Mouse (Mus musculus) heart, adult 2 months (tissue): ENCODE measurements around the gene Lamp3. TPM values are rescaled to one million over a fixed set of nuclear protein-coding genes. Genes with fewer than 3 reads are reported as not detected.
"Not testable (repeated sequence)": the region's sequence is repeated elsewhere in the genome, so short reads cannot be mapped to it uniquely, and the experiment has no call there.

Source experiments
- DNase-seq, 2 experiments: peaks; one replicate each; pipeline ENCODE4 v3.0.0; 2021
- H3K27ac ChIP-seq: fragments of 200-600 bp; 2 replicates; pipeline ENCODE4 v1.8.1; 2022
- H3K27me3 ChIP-seq: fragments of 200-500 bp; 2 replicates; pipeline ENCODE4 v1.6.1; 2012; ENCODE audit warnings: mild to moderate bottlenecking, low read length, inconsistent platforms, mixed read lengths; ENCODE audit not compliant: control insufficient read depth, insufficient read depth
- H3K36me3 ChIP-seq: fragments of 200-500 bp; 2 replicates; pipeline ENCODE4 v1.6.1; 2012; ENCODE audit warnings: low read length, inconsistent platforms; ENCODE audit not compliant: control insufficient read depth, insufficient read depth
- H3K4me1 ChIP-seq: fragments of 200-500 bp; 2 replicates; pipeline ENCODE4 v1.6.1; 2011; ENCODE audit warnings: low read length; ENCODE audit not compliant: control insufficient read depth, insufficient read depth
- H3K4me3 ChIP-seq: fragments of 200-600 bp; 2 replicates; pipeline ENCODE4 v1.8.1; 2022
- H3K79me2 ChIP-seq: fragments of 200-500 bp; replicated peaks from 2 replicates; pipeline ENCODE4 v1.6.1; 2012; ENCODE audit warnings: mild to moderate bottlenecking, inconsistent platforms, low read length, moderate library complexity, mixed read lengths; ENCODE audit not compliant: control insufficient read depth, insufficient read depth
- H3K9ac ChIP-seq: fragments of 200-500 bp; 2 replicates; pipeline ENCODE4 v1.6.1; 2012; ENCODE audit warnings: low read depth, mild to moderate bottlenecking, control low read depth, inconsistent platforms, low read length, mixed read lengths
- CTCF ChIP-seq: fragments of 200-600 bp; IDR thresholded peaks from 2 replicates; pipeline ENCODE4 v1.8.1; 2022; ENCODE audit warnings: antibody characterized with exemption, mild to moderate bottlenecking, moderate library complexity
- EP300 ChIP-seq: fragments of 200-500 bp; IDR thresholded peaks from 2 replicates; pipeline ENCODE4 v1.6.1; 2011; ENCODE audit warnings: low read depth, low read length, control low read depth; ENCODE audit not compliant: insufficient read depth
- POLR2A ChIP-seq: fragments of 200-500 bp; IDR thresholded peaks from 2 replicates; pipeline ENCODE4 v1.6.1; 2011; ENCODE audit warnings: mild to moderate bottlenecking, low read depth, low read length, control low read depth; ENCODE audit not compliant: insufficient read depth
- WGBS: fragments of 180-500 bp; shearing (Covaris S2); methylation state at CpG from one replicate; pipeline ENCODE4 v1.1.7; 2018; 5-methylcytosine and 5-hydroxymethylcytosine counted together
- intact Hi-C: fragments of 180-260 bp; cut with DNase I; formaldehyde crosslinking; loops from one replicate; pipeline ENCODE4 v1.15.1; 2025
- long read RNA-seq: library from polyadenylated mRNA; stranded (forward); transcript quantifications from one replicate; pipeline ENCODE4 v2.0.0, GENCODE M21; 2021
- polyA plus RNA-seq: library from polyadenylated mRNA; depleted of rRNA; stranded (reverse); fragments of >200 nt; gene quantifications from 2 replicates; pipeline ENCODE4 v1.2.3, GENCODE M21; 2012; rRNA removed
- total RNA-seq, 2 experiments: library from RNA; stranded (reverse); gene quantifications; 2 replicates each; pipeline ENCODE4 v1.2.3; 2021

Gene Lamp3
- total RNA-seq = under 1 TPM in 1 of 2 experiments, not detected in 1; 0.07 TPM
- polyA plus RNA-seq = 0.20 TPM in 1 of 2 replicates, not detected in the other
- long read RNA-seq = 0 reads

DNA sequence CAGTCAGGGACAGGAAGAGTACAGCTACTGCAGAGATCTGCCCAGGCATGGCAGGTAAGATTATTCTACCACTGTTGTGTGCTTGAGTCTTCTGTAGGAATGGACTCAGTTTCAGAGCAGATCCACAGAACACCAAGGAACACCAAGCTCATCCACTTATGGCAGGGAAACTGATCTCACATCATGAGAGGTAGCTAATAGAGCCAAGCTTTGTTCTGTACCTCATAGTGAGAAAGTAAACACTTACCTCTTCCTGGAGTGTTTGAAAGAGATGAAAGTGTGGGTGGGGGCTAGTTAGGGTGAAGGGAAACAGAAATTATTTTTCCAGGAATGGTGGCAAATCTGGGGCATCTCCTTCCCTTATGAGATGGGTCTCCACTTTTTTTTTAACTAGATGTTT lies at the start of gene Lamp3:
Gene Lamp3, minus strand, starts transcription at position 160 of the 400 bp plus-strand sequence.
- intact Hi-C loops = no loop called here
- TF ChIP-seq POLR2A = no peak
- no peak for TF ChIP-seq CTCF
- TF ChIP-seq EP300 = no peak
- no peak within 1 kb of the TSS for H3K27ac ChIP-seq
- no peaks in the 10 kb centered on the region for H3K27me3 ChIP-seq
- DNase-seq = no peak
- no peaks in the 10 kb centered on the region for H3K4me1 ChIP-seq
- no peak within 1 kb of the TSS for H3K9ac ChIP-seq
- H3K36me3 ChIP-seq = no peaks in the 10 kb centered on the region
- no peak within 1 kb of the TSS for H3K4me3 ChIP-seq
- H3K79me2 ChIP-seq = no peaks in the 10 kb centered on the region

- Histone ChIP-seq H3K9ac (no peak overlapping the region), H3K27ac (no peak overlapping the region), H3K79me2 (no peaks in the 10 kb centered on the region), H3K36me3 (no peaks in the 10 kb centered on the region), H3K4me3 (no peak overlapping the region), H3K4me1 (no peaks in the 10 kb centered on the region), H3K27me3 (no peaks in the 10 kb centered on the region)
- 77% methylated on average over 1 of the region's 1 CpGs for WGBS
- no peak for DNase-seq
- TF ChIP-seq POLR2A (no peak), CTCF (no peak), EP300 (no peak)
- intact Hi-C loops = no loop called here
Measured at GRCm38 (mm10) chr16:19732896-19733295, 26.7 kb upstream of the Lamp3 start.

GRCm38 (mm10) chr16:19724139-19724538 lies 18.0 kb upstream of the Lamp3 start:
- not testable (repeated sequence) for H3K27ac ChIP-seq, H3K4me1 ChIP-seq, DNase-seq, H3K36me3 ChIP-seq, H3K9ac ChIP-seq, H3K79me2 ChIP-seq, H3K4me3 ChIP-seq, H3K27me3 ChIP-seq
- intact Hi-C loops = loop anchor here (10.0 kb wide), 6 partner anchors 121 to 751 kb away; partner anchors contain the start of genes Klhl24 and Parl
- peak; percentile 72 for TF ChIP-seq CTCF
- WGBS = 20% methylated on average over 2 of the region's 2 CpGs

- Histone ChIP-seq H3K36me3 (no peaks in the 10 kb centered on the region), H3K27me3 (no peaks in the 10 kb centered on the region), H3K79me2 (no peaks in the 10 kb centered on the region), H3K9ac (no peak overlapping the region), H3K4me3 (no peak overlapping the region), H3K27ac (no peak overlapping the region), H3K4me1 (no peaks in the 10 kb centered on the region)
- no peak for DNase-seq
- intact Hi-C loops = loop anchor here (10.0 kb wide), 6 partner anchors 124 to 754 kb away; partner anchors contain the start of genes Klhl24 and Parl
- TF ChIP-seq POLR2A (no peak), EP300 (no peak), CTCF (no peak)
- WGBS = 16% methylated on average over 2 of the region's 2 CpGs
Measured at GRCm38 (mm10) chr16:19720959-19721358, 14.8 kb upstream of the Lamp3 start.

- intact Hi-C loops = no loop called here
- WGBS = 79% methylated on average over 1 of the region's 1 CpGs
- TF ChIP-seq CTCF = no peak
- no peak for TF ChIP-seq EP300
- TF ChIP-seq POLR2A = no peak
Measured at GRCm38 (mm10) chr16:19707381-19707780, 1.2 kb upstream of the Lamp3 start.

GRCm38 (mm10) chr16:19699207-19699606 lies 7.0 kb downstream of the Lamp3 start:
- no peak for DNase-seq
- Histone ChIP-seq H3K79me2 (no peaks in the 10 kb centered on the region), H3K27me3 (no peaks in the 10 kb centered on the region), H3K9ac (no peak overlapping the region), H3K4me3 (no peak overlapping the region), H3K4me1 (no peaks in the 10 kb centered on the region), H3K36me3 (no peaks in the 10 kb centered on the region), H3K27ac (no peak overlapping the region)
- TF ChIP-seq EP300 = no peak
- TF ChIP-seq POLR2A = no peak
- TF ChIP-seq CTCF = no peak
- intact Hi-C loops = no loop called here

More at GRCm38 (mm10) chr16:19707381-19707780, 1.2 kb upstream of the Lamp3 start:
- H3K4me3 ChIP-seq = no peak overlapping the region
- H3K4me1 ChIP-seq = no peaks in the 10 kb centered on the region
- H3K27ac ChIP-seq = no peak overlapping the region
- H3K27me3 ChIP-seq = no peaks in the 10 kb centered on the region
- DNase-seq = no peak
- no peaks in the 10 kb centered on the region for H3K79me2 ChIP-seq
- no peak overlapping the region for H3K9ac ChIP-seq
- no peaks in the 10 kb centered on the region for H3K36me3 ChIP-seq
